In genomic region chr13:92353956-92354355, GRCm38 (mm10) we compare ENCODE assay signal across 8 mouse cellular contexts. TPM values are rescaled to one million over a fixed set of nuclear protein-coding genes. Genes with fewer than 3 reads are reported as not detected.
A peak's percentile ranks its signal among the peaks of the same experiment; 100 is the strongest.
DNase-seq lines count a peak whose midpoint lies in the region; ATAC-seq and TF ChIP-seq lines count a peak whose summit lies in the region.

No protein-coding gene starts in this region.

- H3K4me3 ChIP-seq in limb, embryonic 10.5 days = peak overlapping the region; percentile 85
- peak overlapping the region; percentile 43 for H3K4me3 ChIP-seq in myocyte

- no peaks in the 10 kb centered on the region for H3K27me3 ChIP-seq in limb, embryonic 10.5 days (ENCODE audit: low read depth, poor library complexity, severe bottlenecking)
- H3K27me3 ChIP-seq in myocyte (ENCODE audit: control insufficient read depth, insufficient read depth, insufficient read length) = no peaks in the 10 kb centered on the region

- H3K9me3 ChIP-seq in limb, embryonic 10.5 days (replicated peaks) = no peaks in the 10 kb centered on the region

- WGBS in limb, embryonic 10.5 days = 35% methylated on average over 4 of the region's 4 CpGs

- no peak for TF ChIP-seq POLR2A in myocyte (IDR thresholded peaks at IDR 0.05; ENCODE audit: insufficient read length, low read depth)

- H3K36me3 ChIP-seq in limb, embryonic 10.5 days = peaks cover 42% of the 10 kb centered on the region
- peaks cover 9% of the 10 kb centered on the region for H3K36me3 ChIP-seq in myocyte (ENCODE audit: control insufficient read depth, insufficient read depth)

- ATAC-seq in CD4-positive, CD25-positive, alpha-beta regulatory T cell, adult 4 months = peak; percentile 56

- peak overlapping the region; percentile 95; the same call in 1 of the 2 replicates for H3K27ac ChIP-seq in limb, embryonic 10.5 days

- no peak overlapping the region for H3ac ChIP-seq in myocyte (ENCODE audit: control insufficient read depth, insufficient read length)

- peaks cover 16% of the 10 kb centered on the region for H3K4me1 ChIP-seq in limb, embryonic 10.5 days

- peak; percentile 19 for DNase-seq in cerebellum, adult 8-10 months
- no peak for DNase-seq in cerebellum, adult 9-11 months
- peak; percentile 24 for DNase-seq in fibroblast of lung, adult 2 months (ENCODE audit: low read depth)
- no peak for DNase-seq in limb, embryonic 10.5 days (ENCODE audit: low spot score)
- DNase-seq in Muller cell, postnatal 12 days (ENCODE audit: inconsistent ontology term) = no peak
- DNase-seq in cerebellum, postnatal 10 days = no peak

- no peaks in the 10 kb centered on the region for H3K79me2 ChIP-seq in myocyte (ENCODE audit: control insufficient read depth, insufficient read depth)

- peak overlapping the region; percentile 88 for H3K4me2 ChIP-seq in myocyte (ENCODE audit: low read depth)

TF ChIP-seq in myocyte, 11 proteins besides CTCF, POLR2A, EP300 and RAD21:
- TF ChIP-seq MYOD1 (IDR thresholded peaks at IDR 0.05; ENCODE audit: control insufficient read depth in 1 of 3, insufficient read length in 2 of 3, low read depth in 2 of 3) (no peak), TCF3 (IDR thresholded peaks at IDR 0.05; ENCODE audit: insufficient read length, low read depth) (no peak), CEBPB (IDR thresholded peaks at IDR 0.05; ENCODE audit: insufficient read depth, poor library complexity, severe bottlenecking) (no peak), E2F4 (IDR thresholded peaks at IDR 0.05; ENCODE audit: insufficient read depth) (no peak), MAX (IDR thresholded peaks at IDR 0.05; ENCODE audit: low read depth) (no peak), REST (IDR thresholded peaks at IDR 0.05; ENCODE audit: insufficient read depth, insufficient read length) (no peak), TCF12 (IDR thresholded peaks at IDR 0.05; ENCODE audit: insufficient read depth, poor library complexity, severe bottlenecking) (no peak), SRF (IDR thresholded peaks at IDR 0.05; ENCODE audit: control insufficient read depth, insufficient read length, low read depth) (no peak), MYOG (IDR thresholded peaks at IDR 0.05; ENCODE audit: control insufficient read depth in 1 of 3, insufficient read depth in 1 of 3, insufficient read length in 2 of 3, low read depth in 2 of 3) (no peak), USF1 (IDR thresholded peaks at IDR 0.05; ENCODE audit: low read depth) (no peak), POLR2AphosphoS2 (IDR thresholded peaks at IDR 0.05; ENCODE audit: insufficient read length, low read depth) (no peak)
TF ChIP-seq in myocyte: peak in this region for 0.

RNA-seq across cellular contexts. Expression of gene Dhfr, which starts 0.6 kb away (rescaled TPM):
- polyA plus RNA-seq in CD4-positive, CD25-positive, alpha-beta regulatory T cell, adult 4 months (2017; shearing (Covaris generic)) = 1 to 10 TPM; 3.5 to 4.1 TPM
- polyA plus RNA-seq in limb, embryonic 10.5 days (2016; fragmentation: Nextera tagmentation; extraction: Ambion mirVana) = 28.0 and 30.8 TPM in 2 replicates
- polyA plus RNA-seq in myocyte (2012; fragmentation: generic; extraction: Trizol) = 1.3 TPM

RNA-seq across cellular contexts. Expression of gene Msh3, which starts 0.8 kb away (rescaled TPM):
- polyA plus RNA-seq in CD4-positive, CD25-positive, alpha-beta regulatory T cell, adult 4 months (2017; shearing (Covaris generic)) = 10 to 100 TPM; 32.5 to 49.8 TPM
- 33.5 and 37.7 TPM in 2 replicates for polyA plus RNA-seq in limb, embryonic 10.5 days (2016; fragmentation: Nextera tagmentation; extraction: Ambion mirVana)
- polyA plus RNA-seq in myocyte (2012; fragmentation: generic; extraction: Trizol) = 2.5 TPM

RNA-seq across cellular contexts. Expression of gene Gm20379, which starts 48.2 kb away (rescaled TPM):
- 1 to 10 TPM; 6.4 to 6.9 TPM for polyA plus RNA-seq in CD4-positive, CD25-positive, alpha-beta regulatory T cell, adult 4 months (2017; shearing (Covaris generic))
- 0.98 and 1.4 TPM in 2 replicates for polyA plus RNA-seq in limb, embryonic 10.5 days (2016; fragmentation: Nextera tagmentation; extraction: Ambion mirVana)
- polyA plus RNA-seq in myocyte (2012; fragmentation: generic; extraction: Trizol) = not detected

Comparison
In these comparisons a context has a peak if more than half of its experiments do, and no peak if none do; other contexts are left out.
1. DNase-seq: peak in cerebellum, adult 8-10 months (single experiment) and fibroblast of lung, adult 2 months (single experiment); none in cerebellum, adult 9-11 months (single experiment), limb, embryonic 10.5 days (single experiment), Muller cell, postnatal 12 days (single experiment) and cerebellum, postnatal 10 days (0 of 2).